Mouse (Mus musculus) bone marrow, adult 2 months (tissue): ENCODE measurements around the gene Gabrr2.

ENCODE experiments used
- CTCF ChIP-seq: fragments of 200-500 bp; IDR thresholded peaks from 2 replicates; pipeline ENCODE4 v1.5.1; 2011; ENCODE audit warnings: low read length, control low read depth; ENCODE audit not compliant: control insufficient read depth, insufficient read depth
- POLR2A ChIP-seq: fragments of 200-500 bp; IDR thresholded peaks from 2 replicates; pipeline ENCODE4 v1.6.1; 2011; ENCODE audit warnings: low read depth, mild to moderate bottlenecking, control low read depth, low read length, borderline replicate concordance; ENCODE audit not compliant: control insufficient read depth

- TF ChIP-seq POLR2A = no peak
- TF ChIP-seq CTCF = no peak
Observed at GRCm38 (mm10) chr4:33057890-33058687, 4.7 kb upstream of the Gabrr2 start.
